Mouse (Mus musculus) lung, adult 2 months (tissue): Measurements from ENCODE around the gene Map3k21.

Experiments
- CTCF ChIP-seq: fragments of 200-500 bp; IDR thresholded peaks from 2 replicates; pipeline ENCODE4 v1.5.1; 2011; ENCODE audit warnings: mild to moderate bottlenecking, low read length, control low read depth; ENCODE audit not compliant: insufficient read depth
- POLR2A ChIP-seq: fragments of 200-500 bp; IDR thresholded peaks from 2 replicates; pipeline ENCODE4 v1.6.1; 2011; ENCODE audit warnings: low read depth, mild to moderate bottlenecking, control low read depth, low read length, borderline replicate concordance; ENCODE audit errors: extremely low read depth

DNA sequence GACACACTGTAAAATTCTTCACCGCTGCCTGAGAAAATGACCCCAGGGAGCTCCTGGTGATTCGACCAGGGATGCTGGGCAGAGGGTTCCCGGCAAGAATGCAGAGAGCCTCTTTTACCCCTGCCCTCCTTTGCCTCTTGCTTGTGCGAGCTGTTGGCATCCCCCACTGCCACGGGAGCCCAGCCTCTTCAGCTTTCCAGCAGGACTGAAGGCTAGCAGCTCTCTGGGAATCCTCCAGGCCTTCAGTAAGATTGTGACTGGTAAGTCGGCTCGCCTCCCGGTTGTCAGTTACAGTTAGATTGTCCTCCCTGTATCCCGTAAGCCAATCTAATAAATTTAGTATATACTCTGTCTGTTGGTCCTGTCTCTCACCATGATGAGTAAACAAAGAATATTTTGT is 46.5 kb downstream of the Map3k21 start:
- TF ChIP-seq POLR2A (no peak), CTCF (no peak)
